Mouse (Mus musculus) cerebellum, adult (tissue): ENCODE results near the gene S100a11.
A peak's percentile ranks its signal among the peaks of the same experiment; 100 is the strongest.
"Not testable (repeated sequence)": the region's sequence is repeated elsewhere in the genome, so short reads cannot be mapped to it uniquely, and the experiment has no call there.

Source experiments
- ATAC-seq: cut with Nextera tagmentation; 2 replicates; pipeline ENCODE4 v1.9.2; 2017; ENCODE audit warnings: mild to moderate bottlenecking, moderate library complexity, mixed read lengths; ENCODE audit not compliant: insufficient number of reproducible peaks, low FRiP score, low TSS enrichment

The S100a11 gene

GRCm38 (mm10) chr3:93520330-93521193 lies at the start of gene S100a11:
TSS of gene S100a11 (plus strand) at chr3:93520488.
- ATAC-seq = no peak

- ATAC-seq = no peak
Observed at GRCm38 (mm10) chr3:93480053-93480452, 40.2 kb upstream of the S100a11 start.

GRCm38 (mm10) chr3:93481982-93482616 lies 38.2 kb upstream of the S100a11 start:
- ATAC-seq = no peak

GRCm38 (mm10) chr3:93485611-93486010 lies 34.7 kb upstream of the S100a11 start:
- no peak for ATAC-seq

GRCm38 (mm10) chr3:93488541-93488940 lies 31.7 kb upstream of the S100a11 start:
- no peak for ATAC-seq

GRCm38 (mm10) chr3:93492176-93492575 lies 28.1 kb upstream of the S100a11 start:
- no peak for ATAC-seq

GRCm38 (mm10) chr3:93493992-93494391 lies 26.3 kb upstream of the S100a11 start:
- ATAC-seq = peak; percentile 85

GRCm38 (mm10) chr3:93494774-93495173 lies 25.5 kb upstream of the S100a11 start:
- not testable (repeated sequence) for ATAC-seq

- ATAC-seq = no peak
Observed at GRCm38 (mm10) chr3:93497131-93497530, 23.2 kb upstream of the S100a11 start.

GRCm38 (mm10) chr3:93499129-93499528 lies 21.2 kb upstream of the S100a11 start:
- no peak for ATAC-seq

GRCm38 (mm10) chr3:93504536-93505189 lies 15.6 kb upstream of the S100a11 start:
- no peak for ATAC-seq

GRCm38 (mm10) chr3:93505960-93506863 lies 14.1 kb upstream of the S100a11 start:
- no peak for ATAC-seq

- ATAC-seq = no peak
Observed at GRCm38 (mm10) chr3:93506881-93507325, 13.4 kb upstream of the S100a11 start.

- ATAC-seq = no peak
Observed at GRCm38 (mm10) chr3:93509301-93509700, 11.0 kb upstream of the S100a11 start.

GRCm38 (mm10) chr3:93511036-93511435 lies 9.3 kb upstream of the S100a11 start:
- ATAC-seq = no peak

GRCm38 (mm10) chr3:93511801-93512200 lies 8.5 kb upstream of the S100a11 start:
- no peak for ATAC-seq

GRCm38 (mm10) chr3:93512386-93513101 lies 7.7 kb upstream of the S100a11 start:
- no peak for ATAC-seq

GRCm38 (mm10) chr3:93514628-93515027 lies 5.7 kb upstream of the S100a11 start:
- no peak for ATAC-seq

- no peak for ATAC-seq
Observed at GRCm38 (mm10) chr3:93517343-93517742, 2.9 kb upstream of the S100a11 start.
